Mouse (Mus musculus): ENCODE measurements at regions not wholly inside any gene's neighbourhood (a gene's known extent, or its start where the extent isn't known, plus 50 kb on each side); places are given as distances from the start of the nearest gene placed in this dataset.

DNA sequence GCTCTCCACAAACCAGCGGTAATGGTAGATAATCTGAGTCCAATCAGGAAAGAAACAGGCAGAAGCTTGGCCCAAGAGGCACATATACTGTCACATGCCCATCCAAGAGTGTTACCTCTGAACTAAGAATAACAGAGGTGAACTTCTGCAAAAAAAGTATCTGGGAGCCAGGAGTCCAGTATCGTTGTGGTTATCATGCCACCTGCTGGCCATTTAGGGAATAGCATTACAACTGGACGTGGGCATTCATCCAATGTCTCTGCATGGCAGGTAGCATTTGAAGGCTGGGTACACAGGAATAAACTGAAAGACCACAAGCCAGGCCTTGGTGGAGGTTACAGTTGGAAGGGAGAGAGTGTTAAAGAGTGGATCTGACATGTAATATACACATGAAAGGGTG is 70.9 kb upstream of the Thy1 start:
- Histone ChIP-seq H3K27me3 (ENCODE audit: control insufficient read depth, insufficient read depth, low read length) (no peaks in the 10 kb centered on the region), H3K4me1 (ENCODE audit: control insufficient read depth, insufficient read depth, low read length) (no peaks in the 10 kb centered on the region), H3K9me3 (replicated peaks; ENCODE audit: control insufficient read depth, low read length) (no peaks in the 10 kb centered on the region), H3K9ac (replicated peaks; ENCODE audit: low read length) (no peak overlapping the region), H3K4me3 (ENCODE audit: low read depth, low read length) (no peak overlapping the region), H3K27ac (replicated peaks; ENCODE audit: low read depth, low read length) (no peak overlapping the region), H3K4me2 (ENCODE audit: low read depth, low read length) (no peak overlapping the region), H3K36me3 (replicated peaks; ENCODE audit: control insufficient read depth, insufficient read depth, low read depth, low read length) (no peaks in the 10 kb centered on the region)
- ATAC-seq (replicated peaks; ENCODE audit: insufficient number of reproducible peaks, low FRiP score, low TSS enrichment, low read depth): no peak
- WGBS: 11% methylated on average over 3 of the region's 3 CpGs
- DNase-seq (ENCODE audit: low spot score): peak; percentile 81

DNA sequence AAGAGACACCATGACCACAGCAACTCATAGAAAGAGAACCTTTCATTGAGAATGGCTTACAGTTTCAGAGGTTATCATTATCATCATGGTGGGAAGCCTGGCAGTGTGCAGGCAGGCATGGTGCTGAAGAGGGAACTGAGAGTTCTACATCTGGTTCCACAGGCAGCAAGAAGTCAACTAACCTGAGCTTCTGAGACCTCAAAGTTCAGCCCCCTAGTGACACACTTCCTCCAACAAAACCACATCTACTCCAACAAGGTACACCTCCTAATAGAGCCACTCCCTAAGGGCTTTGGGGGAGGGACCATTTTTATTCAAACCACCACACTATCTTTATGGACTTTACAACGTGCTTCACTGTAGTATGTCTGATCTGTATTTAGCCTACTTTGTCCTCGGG is 67.8 kb upstream of the Thy1 start:
- H3K27ac ChIP-seq (replicated peaks; ENCODE audit: low read depth, low read length): no peak overlapping the region
- H3K4me3 ChIP-seq (ENCODE audit: low read depth, low read length): no peak overlapping the region
- H3K4me1 ChIP-seq (ENCODE audit: control insufficient read depth, insufficient read depth, low read length): no peaks in the 10 kb centered on the region
- 76% methylated on average over 2 of the region's 2 CpGs for WGBS
- H3K4me2 ChIP-seq (ENCODE audit: low read depth, low read length): no peak overlapping the region
- ATAC-seq (replicated peaks; ENCODE audit: insufficient number of reproducible peaks, low FRiP score, low TSS enrichment, low read depth) (no peak), DNase-seq (ENCODE audit: low spot score) (no peak)
- H3K36me3 ChIP-seq (replicated peaks; ENCODE audit: control insufficient read depth, insufficient read depth, low read depth, low read length): no peaks in the 10 kb centered on the region
- no peaks in the 10 kb centered on the region for H3K27me3 ChIP-seq (ENCODE audit: control insufficient read depth, insufficient read depth, low read length)
- H3K9me3 ChIP-seq (replicated peaks; ENCODE audit: control insufficient read depth, low read length): no peaks in the 10 kb centered on the region
- no peak overlapping the region for H3K9ac ChIP-seq (replicated peaks; ENCODE audit: low read length)

DNA sequence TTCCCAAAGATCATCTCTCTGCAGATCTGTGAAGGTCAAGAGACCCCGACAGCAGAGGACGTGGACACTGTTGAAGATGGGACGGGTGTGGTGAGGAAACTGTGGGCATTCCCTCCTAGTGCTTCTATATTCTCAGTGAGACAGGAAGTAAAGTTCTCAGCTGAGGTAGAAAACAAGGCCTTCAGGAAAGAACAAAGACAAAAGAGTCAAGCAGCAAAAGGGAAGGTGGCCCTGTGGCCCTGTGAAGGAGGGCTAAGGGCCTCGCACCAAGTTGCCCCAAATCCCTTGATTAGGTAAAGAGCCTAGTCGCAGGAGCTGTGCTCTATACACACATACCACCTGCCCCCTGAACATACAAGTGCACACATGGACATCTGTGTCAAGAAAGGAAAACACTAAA is 66.8 kb upstream of the Thy1 start:
- Histone ChIP-seq H3K36me3 (replicated peaks; ENCODE audit: control insufficient read depth, insufficient read depth, low read depth, low read length) (no peaks in the 10 kb centered on the region), H3K9me3 (replicated peaks; ENCODE audit: control insufficient read depth, low read length) (no peaks in the 10 kb centered on the region), H3K27ac (replicated peaks; ENCODE audit: low read depth, low read length) (no peak overlapping the region), H3K4me3 (ENCODE audit: low read depth, low read length) (no peak overlapping the region), H3K4me1 (ENCODE audit: control insufficient read depth, insufficient read depth, low read length) (no peaks in the 10 kb centered on the region), H3K27me3 (ENCODE audit: control insufficient read depth, insufficient read depth, low read length) (no peaks in the 10 kb centered on the region), H3K4me2 (ENCODE audit: low read depth, low read length) (no peak overlapping the region), H3K9ac (replicated peaks; ENCODE audit: low read length) (no peak overlapping the region)
- ATAC-seq (replicated peaks; ENCODE audit: insufficient number of reproducible peaks, low FRiP score, low TSS enrichment, low read depth): no peak
- DNase-seq (ENCODE audit: low spot score): no peak
- 93% methylated on average over 5 of the region's 5 CpGs for WGBS

DNA sequence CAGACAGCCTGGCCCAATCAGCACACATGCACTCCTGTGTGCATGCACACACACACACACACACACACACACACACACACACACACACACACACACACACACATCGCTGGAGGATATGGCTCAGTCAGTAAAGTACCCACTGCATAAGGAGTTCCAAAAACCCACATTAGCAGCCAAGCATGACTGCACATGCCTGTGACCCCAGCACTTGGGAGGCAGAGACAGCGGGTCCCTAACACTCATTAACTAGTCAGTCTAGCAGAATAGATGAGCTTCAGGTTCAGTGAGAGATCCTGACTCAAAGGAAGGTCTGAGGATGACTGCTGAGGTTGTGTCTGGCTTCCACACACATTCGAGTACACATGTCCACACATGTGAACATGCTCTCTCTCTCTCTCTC is 65.4 kb upstream of the Thy1 start:
- Histone ChIP-seq H3K9ac (replicated peaks; ENCODE audit: low read length) (no peak overlapping the region), H3K27me3 (ENCODE audit: control insufficient read depth, insufficient read depth, low read length) (no peaks in the 10 kb centered on the region), H3K4me2 (ENCODE audit: low read depth, low read length) (no peak overlapping the region), H3K4me3 (ENCODE audit: low read depth, low read length) (no peak overlapping the region), H3K9me3 (replicated peaks; ENCODE audit: control insufficient read depth, low read length) (no peaks in the 10 kb centered on the region), H3K27ac (replicated peaks; ENCODE audit: low read depth, low read length) (no peak overlapping the region), H3K4me1 (ENCODE audit: control insufficient read depth, insufficient read depth, low read length) (no peaks in the 10 kb centered on the region), H3K36me3 (replicated peaks; ENCODE audit: control insufficient read depth, insufficient read depth, low read depth, low read length) (no peaks in the 10 kb centered on the region)
- DNase-seq (ENCODE audit: low spot score): no peak
- WGBS: 69% methylated on average over 3 of the region's 3 CpGs
- no peak for ATAC-seq (replicated peaks; ENCODE audit: insufficient number of reproducible peaks, low FRiP score, low TSS enrichment, low read depth)

DNA sequence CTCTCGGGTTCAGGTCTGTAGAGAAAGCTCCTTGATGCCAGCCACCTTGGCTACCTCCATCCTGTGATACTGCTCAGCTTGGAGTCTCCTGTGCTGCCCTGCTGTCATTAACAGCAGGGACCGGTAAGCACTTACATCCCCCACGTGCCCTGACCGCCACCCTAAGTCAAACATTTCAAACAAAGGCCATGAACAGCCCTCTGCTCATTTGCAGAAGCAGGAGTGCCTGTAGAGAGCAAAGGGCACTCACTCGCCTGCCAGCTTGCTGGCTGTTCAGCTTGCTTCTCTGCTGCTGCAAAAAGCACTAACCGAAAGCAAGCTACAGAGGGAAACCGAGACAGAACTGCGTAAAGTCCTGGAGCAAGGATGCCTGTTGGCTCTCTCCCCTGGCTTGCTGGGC is 61.8 kb upstream of the Thy1 start:
- Histone ChIP-seq H3K36me3 (replicated peaks; ENCODE audit: control insufficient read depth, insufficient read depth, low read depth, low read length) (no peaks in the 10 kb centered on the region), H3K9ac (replicated peaks; ENCODE audit: low read length) (peak overlapping the region; percentile 22; the same call in 1 of the 2 replicates), H3K27me3 (ENCODE audit: control insufficient read depth, insufficient read depth, low read length) (no peaks in the 10 kb centered on the region), H3K27ac (replicated peaks; ENCODE audit: low read depth, low read length) (no peak overlapping the region), H3K4me1 (ENCODE audit: control insufficient read depth, insufficient read depth, low read length) (no peaks in the 10 kb centered on the region), H3K4me2 (ENCODE audit: low read depth, low read length) (no peak overlapping the region), H3K4me3 (ENCODE audit: low read depth, low read length) (no peak overlapping the region), H3K9me3 (replicated peaks; ENCODE audit: control insufficient read depth, low read length) (no peaks in the 10 kb centered on the region)
- 42% methylated on average over 8 of the region's 8 CpGs for WGBS
- ATAC-seq (replicated peaks; ENCODE audit: insufficient number of reproducible peaks, low FRiP score, low TSS enrichment, low read depth) (no peak), DNase-seq (ENCODE audit: low spot score) (no peak)

DNA sequence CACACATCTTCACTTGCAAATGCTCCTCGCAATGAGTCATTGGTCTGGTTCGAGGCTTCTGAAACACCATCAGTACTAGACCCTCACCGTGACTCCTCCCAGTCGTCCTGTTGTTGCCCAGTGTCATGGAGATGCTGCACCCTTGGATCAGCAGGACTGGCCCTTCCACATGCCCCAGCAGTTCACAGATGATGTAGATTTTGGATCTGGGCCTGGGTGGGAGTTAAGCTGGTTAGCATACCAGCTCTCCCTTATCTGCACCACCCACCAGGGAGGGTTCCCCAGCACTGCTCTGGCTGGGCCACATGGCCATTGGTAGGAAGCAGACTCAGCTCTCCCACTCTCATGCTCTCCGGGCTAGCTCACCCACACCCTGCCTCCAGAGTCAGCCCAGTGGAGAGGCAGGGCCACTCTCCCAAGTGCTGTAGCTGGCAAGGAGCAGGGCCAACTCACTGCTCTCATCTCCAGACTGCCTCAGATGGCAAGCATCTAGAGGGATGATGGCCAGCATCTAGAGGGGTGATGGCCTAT is 60.8 kb upstream of the Thy1 start:
- Histone ChIP-seq H3K27me3 (ENCODE audit: control insufficient read depth, insufficient read depth, low read length) (no peaks in the 10 kb centered on the region), H3K9me3 (replicated peaks; ENCODE audit: control insufficient read depth, low read length) (no peaks in the 10 kb centered on the region), H3K27ac (replicated peaks; ENCODE audit: low read depth, low read length) (no peak overlapping the region), H3K36me3 (replicated peaks; ENCODE audit: control insufficient read depth, insufficient read depth, low read depth, low read length) (no peaks in the 10 kb centered on the region), H3K4me1 (ENCODE audit: control insufficient read depth, insufficient read depth, low read length) (no peaks in the 10 kb centered on the region), H3K4me3 (ENCODE audit: low read depth, low read length) (no peak overlapping the region), H3K9ac (replicated peaks; ENCODE audit: low read length) (no peak overlapping the region), H3K4me2 (ENCODE audit: low read depth, low read length) (no peak overlapping the region)
- DNase-seq (ENCODE audit: low spot score) (no peak), ATAC-seq (replicated peaks; ENCODE audit: insufficient number of reproducible peaks, low FRiP score, low TSS enrichment, low read depth) (no peak; the same call in 1 of the 2 replicates)
- WGBS: 65% methylated on average over 5 of the region's 5 CpGs

DNA sequence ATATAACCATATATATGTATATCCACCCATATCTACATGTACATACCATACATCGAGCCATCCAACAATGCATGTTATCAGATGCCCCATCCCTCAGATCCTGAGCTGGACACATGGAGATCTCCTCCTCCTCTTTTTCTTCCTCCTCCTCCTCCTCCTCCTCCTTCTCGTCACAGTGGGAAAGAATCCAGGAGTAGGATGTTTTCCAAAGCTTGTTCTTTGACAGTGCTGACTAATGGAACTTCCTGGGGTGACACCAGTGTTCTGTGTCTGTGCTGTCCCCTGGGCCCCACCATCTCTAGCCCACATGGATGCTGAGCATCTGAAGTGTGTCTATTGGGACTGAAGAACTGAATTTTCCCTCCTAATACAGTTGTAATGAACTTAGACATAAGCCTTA is 60.0 kb upstream of the Thy1 start:
- 79% methylated on average over 2 of the region's 2 CpGs for WGBS
- Histone ChIP-seq H3K9me3 (replicated peaks; ENCODE audit: control insufficient read depth, low read length) (no peaks in the 10 kb centered on the region), H3K4me1 (ENCODE audit: control insufficient read depth, insufficient read depth, low read length) (no peaks in the 10 kb centered on the region), H3K9ac (replicated peaks; ENCODE audit: low read length) (no peak overlapping the region), H3K36me3 (replicated peaks; ENCODE audit: control insufficient read depth, insufficient read depth, low read depth, low read length) (no peaks in the 10 kb centered on the region), H3K27me3 (ENCODE audit: control insufficient read depth, insufficient read depth, low read length) (no peaks in the 10 kb centered on the region), H3K4me3 (ENCODE audit: low read depth, low read length) (no peak overlapping the region), H3K27ac (replicated peaks; ENCODE audit: low read depth, low read length) (no peak overlapping the region), H3K4me2 (ENCODE audit: low read depth, low read length) (no peak overlapping the region)
- no peak for ATAC-seq (replicated peaks; ENCODE audit: insufficient number of reproducible peaks, low FRiP score, low TSS enrichment, low read depth)
- DNase-seq (ENCODE audit: low spot score): no peak

DNA sequence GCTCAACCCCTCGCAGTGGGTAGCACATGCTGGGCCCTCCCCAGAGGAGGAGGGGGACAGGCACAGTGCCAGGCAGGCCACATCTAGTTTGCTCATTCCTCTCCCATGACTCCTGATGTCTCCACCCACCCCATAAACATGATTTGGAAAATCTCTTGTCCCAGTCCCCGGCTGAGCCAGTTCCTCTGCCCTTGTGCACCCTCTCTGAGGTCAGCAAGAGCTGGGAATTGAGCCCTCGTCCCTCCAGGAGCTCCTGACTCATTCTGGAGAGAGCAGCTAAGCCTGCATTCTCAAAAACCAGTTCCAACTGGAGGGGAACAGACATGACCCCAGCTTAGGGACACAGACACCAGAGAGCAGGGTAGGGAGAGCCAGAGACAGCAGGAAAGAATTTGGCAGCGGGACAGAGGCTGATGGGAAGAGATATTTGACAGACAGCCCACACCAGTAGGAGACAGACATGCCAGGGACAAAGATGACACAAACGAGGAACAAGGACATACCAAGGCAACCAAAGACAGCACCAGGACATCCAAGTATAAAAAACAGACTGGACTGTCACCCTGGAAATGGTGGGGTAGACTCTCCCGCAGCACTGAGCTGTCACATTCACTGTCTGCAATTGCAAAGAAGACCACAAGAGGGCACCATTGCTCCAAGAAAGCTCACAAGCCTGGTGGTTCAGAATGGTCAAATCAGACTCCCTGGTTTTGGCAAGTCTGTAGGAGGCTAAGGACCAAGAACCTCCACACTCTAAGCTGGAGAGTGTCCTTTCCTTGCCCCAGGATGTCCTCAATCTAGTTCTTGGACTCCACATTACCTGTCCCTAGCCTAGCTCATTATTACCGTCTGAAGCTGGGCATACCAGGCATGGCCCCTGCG is 58.8 kb upstream of the Thy1 start:
- Histone ChIP-seq H3K27ac (replicated peaks; ENCODE audit: low read depth, low read length) (no peak overlapping the region), H3K9ac (replicated peaks; ENCODE audit: low read length) (no peak overlapping the region), H3K4me3 (ENCODE audit: low read depth, low read length) (no peak overlapping the region), H3K36me3 (replicated peaks; ENCODE audit: control insufficient read depth, insufficient read depth, low read depth, low read length) (no peaks in the 10 kb centered on the region), H3K27me3 (ENCODE audit: control insufficient read depth, insufficient read depth, low read length) (no peaks in the 10 kb centered on the region), H3K4me1 (ENCODE audit: control insufficient read depth, insufficient read depth, low read length) (peaks cover 5% of the 10 kb centered on the region; the same call in 1 of the 2 replicates), H3K9me3 (replicated peaks; ENCODE audit: control insufficient read depth, low read length) (no peaks in the 10 kb centered on the region), H3K4me2 (ENCODE audit: low read depth, low read length) (no peak overlapping the region)
- WGBS: 52% methylated on average over 8 of the region's 8 CpGs
- ATAC-seq (replicated peaks; ENCODE audit: insufficient number of reproducible peaks, low FRiP score, low TSS enrichment, low read depth): peak; percentile 50; the same call in 1 of the 2 replicates
- peak; percentile 90 for DNase-seq (ENCODE audit: low spot score)
